ENCODE assay signal across 21 mouse cellular contexts in the genomic region with DNA sequence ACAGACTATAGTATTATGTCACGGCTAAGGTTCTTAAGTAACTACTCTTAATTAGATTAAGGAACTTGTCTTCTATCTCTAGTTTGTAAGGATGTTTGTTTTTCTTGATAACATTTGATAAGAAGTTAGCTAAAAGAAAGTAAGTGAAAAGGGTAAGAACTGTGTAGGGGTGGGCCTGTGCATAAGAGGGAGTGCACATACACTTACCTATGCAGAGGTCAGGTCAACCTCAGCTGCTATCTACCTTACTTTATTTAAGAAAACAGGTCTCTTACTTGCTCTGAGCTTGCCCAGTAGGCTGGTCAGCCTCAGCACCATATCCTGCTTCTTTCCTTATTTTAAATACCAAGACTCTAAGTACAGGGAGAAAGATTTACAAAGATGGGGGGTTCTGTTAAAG.
"Had no signal": no experiment of that assay in that cellular context is flagged by ENCODE, and none has a peak within 500 bp of the region (broad histone marks: within the 10 kb centered on the region; RNA-seq: fewer than 3 reads in every experiment).

No protein-coding gene starts in this region.

- DNase-seq: liver, embryonic 13.5 days; lung, adult 18-20 months; lung, embryonic 14.5 days; lung, postnatal 10 days; lung, postnatal 4 days; midbrain, embryonic 14.5 days; retina, postnatal 1 day; right cerebral cortex, adult 18-20 months; right cerebral cortex, postnatal 25 days; right cerebral cortex, postnatal 4 days; spleen, adult 18-20 months; thymus, adult 18-20 months; thymus, postnatal 25 days; thymus, postnatal 4 days had no signal

- H3K9me3 ChIP-seq: liver, embryonic 13.5 days; liver, embryonic 15.5 days; midbrain, embryonic 10.5 days; midbrain, embryonic 12.5 days; neural tube, embryonic 13.5 days; neural tube, embryonic 15.5 days had no signal

- H3K27ac ChIP-seq: liver, embryonic 13.5 days; liver, embryonic 15.5 days; midbrain, embryonic 10.5 days; midbrain, embryonic 12.5 days; neural tube, embryonic 13.5 days; neural tube, embryonic 15.5 days had no signal

- H3K9ac ChIP-seq: liver, embryonic 13.5 days; liver, embryonic 15.5 days; lung, embryonic 14.5 days; midbrain, embryonic 12.5 days; neural tube, embryonic 13.5 days; neural tube, embryonic 15.5 days had no signal

- ATAC-seq: midbrain, embryonic 16.5 days had no signal

- H3K4me2 ChIP-seq: liver, embryonic 13.5 days; liver, embryonic 15.5 days; lung, embryonic 14.5 days; midbrain, embryonic 12.5 days; neural tube, embryonic 13.5 days; neural tube, embryonic 15.5 days had no signal

- H3K4me3 ChIP-seq: liver, embryonic 13.5 days; liver, embryonic 15.5 days; midbrain, embryonic 10.5 days; midbrain, embryonic 12.5 days; myocyte; neural tube, embryonic 13.5 days; neural tube, embryonic 15.5 days had no signal

- H3K27me3 ChIP-seq: liver, embryonic 13.5 days; liver, embryonic 15.5 days; midbrain, embryonic 12.5 days; neural tube, embryonic 13.5 days; neural tube, embryonic 15.5 days had no signal

- H3K4me1 ChIP-seq: midbrain, embryonic 10.5 days; midbrain, embryonic 12.5 days; neural tube, embryonic 13.5 days; neural tube, embryonic 15.5 days had no signal
